Mouse (Mus musculus) C2C12 (cell line): ENCODE data around the gene Nek6.

Experiments
- CEBPB ChIP-seq: IDR thresholded peaks from one replicate; pipeline ENCODE4 v1.6.1; 2011; ENCODE audit warnings: low read depth, mild to moderate bottlenecking, control low read depth, moderate library complexity
- CTCF ChIP-seq: IDR thresholded peaks from one replicate; pipeline ENCODE4 v1.5.1; 2011; ENCODE audit not compliant: control insufficient read depth, insufficient read depth, insufficient read length
- MAX ChIP-seq: IDR thresholded peaks from one replicate; pipeline ENCODE4 v1.6.1; 2011; ENCODE audit warnings: mild to moderate bottlenecking, control low read depth
- MYOD1 ChIP-seq: IDR thresholded peaks from one replicate; pipeline ENCODE4 v1.6.1; 2011; ENCODE audit warnings: low read depth; ENCODE audit not compliant: control insufficient read depth, insufficient read length
- MYOG ChIP-seq: IDR thresholded peaks from one replicate; pipeline ENCODE4 v1.6.1; 2011; ENCODE audit not compliant: control insufficient read depth, insufficient read length; ENCODE audit errors: extremely low read depth
- USF1 ChIP-seq: IDR thresholded peaks from one replicate; pipeline ENCODE4 v1.6.1; 2011; ENCODE audit warnings: low read depth, mild to moderate bottlenecking, control low read depth, moderate library complexity

- no peak for TF ChIP-seq CTCF
- no peak for TF ChIP-seq USF1
- no peak for TF ChIP-seq MYOG
- TF ChIP-seq MYOD1: no peak
- no peak for TF ChIP-seq MAX
- no peak for TF ChIP-seq CEBPB
Observed at GRCm38 (mm10) chr2:38513183-38513529, 1.7 kb downstream of the Nek6 start.
